In the genomic region with DNA sequence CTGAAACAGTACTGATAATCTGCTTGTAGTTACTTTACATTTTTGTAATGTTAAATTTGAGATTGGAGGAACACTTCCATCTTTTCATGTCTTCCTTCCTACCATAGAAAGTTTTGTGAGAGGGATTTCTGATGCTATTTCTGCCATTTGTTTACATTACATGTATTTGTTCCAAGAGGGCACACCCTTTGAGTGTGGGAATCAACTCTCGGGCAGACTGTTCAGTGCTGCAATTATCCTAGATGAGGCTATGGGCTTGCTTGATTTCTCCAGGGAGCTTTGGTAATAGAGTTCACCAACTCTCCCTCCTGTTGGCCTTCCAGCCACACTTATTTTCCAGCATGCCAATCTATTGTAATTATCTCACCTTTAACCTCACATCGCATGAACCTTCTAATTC, we compare ENCODE assay signal across 26 mouse cellular contexts. TPM values are rescaled to one million over a fixed set of nuclear protein-coding genes. Genes with fewer than 3 reads are reported as not detected.
"Had no signal": no experiment of that assay in that cellular context is flagged by ENCODE, and none has a peak within 500 bp of the region (broad histone marks: within the 10 kb centered on the region; RNA-seq: fewer than 3 reads in every experiment).

No protein-coding gene starts in this region.

- ATAC-seq: inflammation-experienced regulatory T-cells, adult 6 months; intestine, embryonic 16.5 days; liver, embryonic 12.5 days; midbrain, embryonic 15.5 days had no signal

- H3K27me3 ChIP-seq: limb, embryonic 13.5 days; liver, embryonic 12.5 days; liver, embryonic 15.5 days; midbrain, embryonic 12.5 days; midbrain, embryonic 15.5 days; neural tube, embryonic 13.5 days; stomach, embryonic 15.5 days had no signal

- DNase-seq: kidney, adult 18-20 months; kidney, adult 9 months; kidney, postnatal 14 days; kidney, postnatal 4 days; liver; retina, postnatal 1 day; right cerebral cortex, postnatal 25 days; spleen, adult 18-20 months; thymus, postnatal 25 days had no signal

- H3K4me2 ChIP-seq: limb, embryonic 13.5 days; liver, embryonic 12.5 days; liver, embryonic 15.5 days; midbrain, embryonic 12.5 days; midbrain, embryonic 15.5 days; neural tube, embryonic 13.5 days; stomach, embryonic 15.5 days had no signal

- H3K4me1 ChIP-seq: limb, embryonic 10.5 days; limb, embryonic 13.5 days; liver, embryonic 12.5 days; liver, embryonic 15.5 days; midbrain, embryonic 12.5 days; midbrain, embryonic 15.5 days; neural tube, embryonic 13.5 days; stomach, embryonic 15.5 days had no signal

- H3K36me3 ChIP-seq: limb, embryonic 10.5 days; limb, embryonic 13.5 days; liver, embryonic 12.5 days; liver, embryonic 15.5 days; midbrain, embryonic 12.5 days; midbrain, embryonic 15.5 days; neural tube, embryonic 13.5 days; stomach, embryonic 15.5 days had no signal

- H3K4me3 ChIP-seq: limb, embryonic 10.5 days; limb, embryonic 13.5 days; liver, embryonic 12.5 days; liver, embryonic 15.5 days; midbrain, embryonic 12.5 days; midbrain, embryonic 15.5 days; myocyte; neural tube, embryonic 13.5 days; stomach, embryonic 15.5 days had no signal

- H3K9me3 ChIP-seq: limb, embryonic 10.5 days; limb, embryonic 13.5 days; liver, embryonic 12.5 days; liver, embryonic 15.5 days; midbrain, embryonic 12.5 days; midbrain, embryonic 15.5 days; neural tube, embryonic 13.5 days; stomach, embryonic 15.5 days had no signal

- H3K27ac ChIP-seq: limb, embryonic 10.5 days; limb, embryonic 13.5 days; liver, embryonic 12.5 days; liver, embryonic 15.5 days; midbrain, embryonic 12.5 days; midbrain, embryonic 15.5 days; neural tube, embryonic 13.5 days; stomach, embryonic 15.5 days had no signal

- H3K9ac ChIP-seq: limb, embryonic 13.5 days; liver, embryonic 12.5 days; liver, embryonic 15.5 days; midbrain, embryonic 12.5 days; midbrain, embryonic 15.5 days; neural tube, embryonic 13.5 days; stomach, embryonic 15.5 days had no signal

RNA-seq across cellular contexts. Expression of a gene that starts 52.4 kb away (rescaled TPM):
- total RNA-seq: megakaryocyte-erythroid progenitor cell, adult 5-6 weeks; monocyte, adult 5-6 weeks; neutrophil, adult 5-6 weeks had no signal
- polyA plus RNA-seq: inflammation-experienced regulatory T-cells, adult 6 months; intestine, embryonic 16.5 days; kidney, embryonic 16.5 days; limb, embryonic 10.5 days; limb, embryonic 13.5 days; liver, embryonic 12.5 days; liver, embryonic 15.5 days; lung, embryonic 16.5 days; midbrain, embryonic 12.5 days; midbrain, embryonic 15.5 days; myocyte; neural tube, embryonic 13.5 days; thymus, postnatal 0 days had no signal

RNA-seq across cellular contexts. Expression of a gene that starts 58.2 kb away (rescaled TPM):
- total RNA-seq: monocyte, adult 5-6 weeks; neutrophil, adult 5-6 weeks had no signal
- polyA plus RNA-seq: inflammation-experienced regulatory T-cells, adult 6 months; intestine, embryonic 16.5 days; kidney, embryonic 16.5 days; limb, embryonic 10.5 days; limb, embryonic 13.5 days; liver, embryonic 12.5 days; liver, embryonic 15.5 days; lung, embryonic 16.5 days; midbrain, embryonic 12.5 days; midbrain, embryonic 15.5 days; myocyte; neural tube, embryonic 13.5 days; thymus, postnatal 0 days had no signal
